Mouse (Mus musculus) kidney, adult 2 months (tissue): Measurements from ENCODE around the gene 1810009J06Rik.

Source experiments
- CTCF ChIP-seq: fragments of 200-500 bp; conservative IDR thresholded peaks from 2 replicates; pipeline ENCODE4 v1.5.1; 2011; ENCODE audit warnings: low read depth, mild to moderate bottlenecking, control low read depth, low read length, moderate library complexity, mixed read lengths; ENCODE audit not compliant: insufficient read depth, insufficient read length
- POLR2A ChIP-seq: fragments of 200-500 bp; IDR thresholded peaks from one replicate; pipeline ENCODE4 v1.6.1; 2011; ENCODE audit warnings: low read depth, low read length, control low read depth

DNA sequence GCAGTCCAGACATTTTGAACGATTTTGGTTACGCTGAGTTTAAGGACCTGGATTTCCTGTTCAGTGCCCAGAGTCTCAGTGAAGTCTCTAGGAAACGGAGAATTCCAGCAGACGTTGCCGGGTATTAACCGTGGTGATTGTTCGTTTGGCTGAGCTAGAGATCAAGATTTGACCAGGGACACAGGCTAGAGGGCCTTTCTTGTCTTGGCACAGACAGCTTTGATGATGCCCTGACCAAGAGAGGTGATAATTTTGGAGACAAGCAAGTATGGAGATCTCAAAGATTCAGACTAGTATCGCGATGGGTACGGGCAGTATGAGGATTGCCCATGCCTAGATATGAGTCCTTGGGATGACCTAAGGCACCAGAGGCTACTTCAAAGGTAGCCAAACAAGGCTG lies 24.1 kb upstream of the 1810009J06Rik start, which contains the start of gene 1700074P13Rik:
- TF ChIP-seq CTCF (no peak), POLR2A (no peak)
